Mouse (Mus musculus) erythroblast, embryonic 14.5 days (primary cell): ENCODE measurements around the gene Rpl23a.

ENCODE experiments used
- GATA1 ChIP-seq: IDR thresholded peaks from 2 replicates; pipeline ENCODE4 v1.6.1; 2012; ENCODE audit warnings: low read length, inconsistent platforms, mixed read lengths
- TAL1 ChIP-seq: IDR thresholded peaks from 3 replicates; pipeline ENCODE4 v1.6.1; 2012; ENCODE audit warnings: low read length, inconsistent platforms, mixed read lengths

- no peak for TF ChIP-seq GATA1
- TF ChIP-seq TAL1 = no peak
Observed at GRCm38 (mm10) chr11:78190041-78190440, 6.7 kb upstream of the Rpl23a start.
